Mouse (Mus musculus): ENCODE results near the gene Mzt1. TPM values are rescaled to one million over a fixed set of nuclear protein-coding genes. Genes with fewer than 3 reads are reported as not detected.

The Mzt1 gene
- total RNA-seq, 2 experiments from 2014 or later, result 52.1 to 55.2 TPM

DNA sequence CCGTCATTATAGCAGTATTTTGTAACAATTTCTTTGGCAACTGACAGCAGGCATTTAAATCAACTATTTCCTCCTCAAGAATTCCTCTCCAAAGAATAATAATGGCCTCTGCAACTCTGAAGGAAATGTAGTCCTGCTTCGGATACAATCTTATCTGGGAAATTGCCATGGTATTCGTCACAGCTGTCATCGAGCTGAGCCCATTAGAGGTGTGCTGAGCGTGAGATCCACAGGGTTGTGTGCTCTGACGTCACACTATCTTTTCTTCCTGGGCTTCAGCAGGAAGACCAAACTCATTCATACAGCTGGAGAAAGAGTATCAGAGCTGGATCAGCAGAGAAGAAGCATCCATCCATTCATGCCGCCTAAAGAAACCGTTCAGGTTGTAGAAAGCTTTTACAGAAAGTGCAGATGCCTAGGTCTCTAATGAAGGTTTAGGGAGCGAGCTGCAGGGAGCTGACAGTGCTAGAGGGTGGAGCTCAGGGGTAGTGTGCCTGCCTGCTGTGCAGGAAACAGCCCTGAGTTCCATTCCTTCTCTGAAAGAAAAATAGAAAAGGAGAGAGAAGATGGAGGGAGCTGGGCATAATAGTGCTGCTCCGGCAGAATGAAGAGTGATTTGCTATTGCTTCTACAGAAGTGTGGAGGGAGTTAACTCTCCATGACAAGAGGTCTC, 26.7 kb downstream of the Mzt1 start:
- no peak for DNase-seq (ENCODE audit: low spot score in 2 of 2)

DNA sequence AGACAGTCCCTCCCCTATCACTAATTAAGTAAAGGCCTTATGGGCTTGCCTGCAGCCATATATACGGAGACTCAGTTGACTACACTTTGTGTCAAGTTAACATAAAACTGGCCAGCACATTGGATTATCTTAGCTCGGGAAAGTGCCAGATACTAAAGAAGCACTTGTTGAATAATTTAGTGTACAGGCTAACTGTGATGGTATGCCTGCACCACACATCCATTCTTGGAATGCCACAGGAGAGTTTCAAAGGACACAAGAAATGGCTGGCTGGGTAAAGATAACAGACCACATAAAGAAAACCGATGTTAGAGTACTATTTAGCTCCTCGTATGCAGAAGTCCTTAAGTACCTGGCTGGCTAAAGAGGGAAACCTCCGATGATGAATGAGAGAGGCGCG, 27.2 kb downstream of the Mzt1 start:
- DNase-seq (ENCODE audit: low spot score in 2 of 2), result no peak

DNA sequence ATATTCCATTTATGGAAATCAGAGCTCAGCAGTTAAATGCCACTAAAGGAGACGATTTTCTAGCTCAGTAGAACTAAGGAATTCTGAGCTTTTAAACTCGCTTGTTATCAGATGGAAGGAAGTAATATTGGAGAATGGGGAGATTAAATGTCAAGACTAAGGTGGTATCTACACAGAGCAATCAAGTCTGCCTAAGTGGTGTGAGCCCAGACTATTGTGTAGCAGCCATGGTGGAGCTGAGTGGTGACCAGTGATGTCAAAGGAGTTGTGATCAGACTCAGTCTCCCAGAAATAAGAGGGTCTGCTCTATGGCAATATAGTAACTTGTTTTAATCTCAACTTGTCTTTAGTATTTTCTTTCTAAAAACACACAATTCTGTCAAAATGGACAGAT, 35.0 kb downstream of the Mzt1 start:
- DNase-seq (ENCODE audit: low spot score in 2 of 2), result no peak

DNA sequence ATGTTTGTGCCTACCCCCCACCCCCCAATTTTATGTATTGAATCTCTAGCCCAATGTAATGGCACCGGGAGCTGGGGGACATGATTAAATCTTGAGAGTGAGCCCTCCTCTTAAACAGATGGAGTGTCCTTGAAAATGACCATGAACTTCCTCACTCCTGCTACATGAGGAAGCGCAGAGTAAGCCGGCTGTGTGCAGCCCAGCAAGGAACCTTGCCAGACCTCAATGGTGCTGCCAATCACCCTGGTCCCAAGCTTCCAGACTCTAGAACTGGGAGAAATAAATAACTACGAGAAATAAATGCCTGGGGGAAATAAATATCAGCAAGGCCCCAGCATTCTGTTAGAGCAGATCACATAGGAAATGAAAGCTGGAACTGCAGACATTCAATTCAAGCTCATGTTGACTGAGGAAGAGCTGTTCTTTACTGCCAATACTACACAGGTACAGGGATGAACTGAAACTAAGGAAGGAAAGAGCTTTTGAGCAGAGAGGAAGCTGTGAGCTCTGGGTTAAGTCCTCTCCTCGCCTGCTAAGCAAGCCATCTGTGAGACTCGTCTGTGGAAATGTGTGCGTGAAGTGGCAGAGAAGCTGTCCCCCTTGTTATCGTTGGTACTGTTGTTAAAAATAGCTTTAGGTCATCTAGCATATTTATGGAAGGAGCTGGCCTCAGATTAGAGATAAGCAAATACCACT, 35.6 kb downstream of the Mzt1 start:
- no peak for DNase-seq (ENCODE audit: low spot score in 2 of 2)

DNA sequence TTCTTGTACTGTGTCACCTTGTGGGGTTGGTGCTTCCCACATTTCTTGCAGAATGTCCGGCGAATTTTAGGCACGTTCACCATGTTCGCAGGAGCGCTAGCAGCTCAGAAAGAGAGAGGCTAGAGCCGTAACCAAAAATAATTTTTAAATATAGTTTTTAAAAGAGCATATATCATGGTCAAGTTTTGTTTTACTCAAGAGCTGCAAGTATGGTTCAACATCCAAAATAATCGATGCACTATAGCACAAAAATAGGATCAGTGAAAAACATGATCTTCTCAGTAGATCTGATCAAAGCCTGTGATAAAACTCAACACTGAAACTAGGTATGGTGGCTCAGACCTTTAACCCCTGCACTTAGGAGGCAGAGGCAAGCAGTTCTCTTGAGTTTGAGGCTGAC, 51.7 kb downstream of the Mzt1 start, which contains the start of gene Rpl36a-ps1:
TSS of gene Rpl36a-ps1 (minus strand) at position 101 of the 400 bp plus-strand sequence.
- no peak for DNase-seq (ENCODE audit: low spot score in 2 of 2)

DNA sequence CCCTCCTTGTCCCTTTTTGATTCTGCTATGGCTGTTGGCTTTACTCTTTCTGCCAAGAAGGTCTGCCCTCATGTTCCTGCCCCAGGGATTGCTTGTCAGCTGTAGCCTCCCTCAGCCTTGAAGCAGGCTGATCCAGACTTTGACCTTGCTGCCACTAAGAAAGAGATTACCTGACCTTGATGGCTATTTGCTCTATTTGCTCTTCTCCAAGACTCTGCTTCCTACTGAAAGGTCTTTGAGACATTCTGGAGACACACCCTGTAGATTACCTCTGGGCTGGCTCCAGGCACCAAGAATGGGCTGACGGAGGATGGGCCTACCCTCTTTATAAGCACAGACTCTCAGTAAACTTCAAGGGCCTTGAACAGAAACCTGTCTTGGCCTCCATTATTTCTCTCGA, 53.5 kb downstream of the Mzt1 start:
- DNase-seq (ENCODE audit: low spot score in 2 of 2), result no peak

DNA sequence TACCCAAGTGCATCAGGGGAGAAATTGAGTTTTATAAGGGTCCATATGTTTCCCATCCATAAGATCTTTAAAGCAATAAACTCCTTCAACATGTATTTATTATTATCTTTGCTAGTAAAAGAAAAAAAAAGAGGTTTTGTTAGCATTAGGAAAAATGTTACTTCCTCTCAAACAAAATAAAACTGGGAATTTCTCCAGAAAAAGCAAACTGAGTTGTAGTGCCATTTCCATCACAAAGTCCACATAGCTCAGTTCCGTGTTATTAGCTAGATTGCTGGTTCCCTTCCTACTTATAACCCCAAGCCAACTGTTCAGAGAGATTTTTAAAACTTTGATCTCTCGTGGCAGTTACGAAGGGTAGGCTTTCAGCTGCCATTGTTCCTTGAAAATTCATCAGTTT, 55.3 kb downstream of the Mzt1 start:
- DNase-seq (ENCODE audit: low spot score in 2 of 2), result no peak

DNA sequence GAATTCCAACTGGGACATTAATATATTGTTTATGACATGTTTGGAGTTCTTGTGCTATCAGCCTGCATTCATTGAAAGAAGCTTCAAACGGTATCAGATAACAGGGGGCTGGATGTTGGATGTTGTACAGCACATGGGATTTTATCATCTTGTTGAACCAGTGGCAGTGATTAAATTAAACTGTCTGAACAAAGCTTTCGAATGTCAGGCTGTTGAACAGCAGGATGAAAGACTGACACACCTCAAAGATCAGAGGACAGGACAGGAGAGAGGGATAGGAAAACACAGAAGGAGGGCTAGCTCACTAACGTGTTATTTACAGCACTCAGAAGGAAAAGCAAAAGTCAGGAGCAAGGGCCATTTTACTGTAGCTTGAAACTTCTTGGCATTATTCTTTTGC, 56.1 kb downstream of the Mzt1 start:
- no peak for DNase-seq (ENCODE audit: low spot score in 2 of 2)

Other genes with a start within 250 kb of the Mzt1 start
- 1 to 10 TPM in 1 of 2 experiments, under 1 TPM in 1; 0.90 to 1.4 TPM for gene Rpl36a-ps1, start 51.8 kb downstream of the Mzt1 start, total RNA-seq (2021)
- gene Bora, start 88 bp upstream of the Mzt1 start, total RNA-seq (2021), result 1 to 10 TPM; 2.8 to 3.3 TPM
- 10 to 100 TPM; 12.3 to 14.3 TPM for gene Pibf1, start 53.3 kb upstream of the Mzt1 start, total RNA-seq (2021)
- 10 to 100 TPM; 20.8 to 21.7 TPM for gene Dis3, start 53.6 kb upstream of the Mzt1 start, total RNA-seq (2021)

Measured in layer of hippocampus, postnatal 14 days (tissue).